Mouse (Mus musculus) CH12.LX (cell line): ENCODE results near the gene Slc9a9. TPM values are rescaled to one million over a fixed set of nuclear protein-coding genes. Genes with fewer than 3 reads are reported as not detected.

Experiments used
- DNase-seq: peaks from one replicate; pipeline ENCODE4 v3.0.0-alpha.2; 2013; ENCODE audit errors: extremely low read depth
- H3K27ac ChIP-seq: 2 replicates; pipeline ENCODE4 v1.5.1; 2012; ENCODE audit warnings: low read depth, mild to moderate bottlenecking, control low read depth, moderate library complexity; ENCODE audit not compliant: insufficient read depth
- H3K27me3 ChIP-seq: replicated peaks from 2 replicates; pipeline ENCODE3; 2012; ENCODE audit warnings: inconsistent platforms
- H3K36me3 ChIP-seq, 2 experiments: replicated peaks in 1 of 2; 2 replicates each; pipeline versions ENCODE3 to v1.6.1; 2012; ENCODE audit warnings: inconsistent platforms in 1 of 2, low read length in 1 of 2, mild to moderate bottlenecking in 1 of 2, mixed read lengths in 1 of 2, moderate library complexity in 1 of 2; ENCODE audit not compliant: control insufficient read depth in 1 of 2, insufficient read depth in 1 of 2
- H3K4me1 ChIP-seq, 2 experiments: 2 replicates each; pipeline ENCODE4 v1.6.1; 2012; ENCODE audit warnings: inconsistent platforms in 1 of 2, moderate library complexity in 1 of 2; ENCODE audit not compliant: insufficient read depth in 2 of 2, control insufficient read depth in 1 of 2
- H3K4me2 ChIP-seq: 2 replicates; pipeline ENCODE4 v1.6.1; 2012; ENCODE audit warnings: low read depth, mild to moderate bottlenecking, control low read depth; ENCODE audit not compliant: poor library complexity, insufficient read depth, severe bottlenecking
- H3K4me3 ChIP-seq, 3 experiments: fragments of 150-350 bp in 1 of 3; sonication (generic) in 1 of 3; replicated peaks in 1 of 3; 2 replicates each; pipeline versions ENCODE3 to v1.5.1; 2011 to 2012; ENCODE audit warnings: low read depth in 2 of 3, low read length in 2 of 3, mild to moderate bottlenecking in 2 of 3, moderate library complexity in 2 of 3, control low read depth in 1 of 3, improper control_type of control experiment in 1 of 3, inconsistent platforms in 1 of 3, mixed read lengths in 1 of 3; ENCODE audit not compliant: poor library complexity in 1 of 3
- H3K79me2 ChIP-seq: replicated peaks from 2 replicates; pipeline ENCODE4 v1.6.1; 2012; ENCODE audit warnings: mild to moderate bottlenecking, moderate library complexity; ENCODE audit not compliant: control insufficient read depth, poor library complexity, insufficient read depth, severe bottlenecking; ENCODE audit errors: extremely low read depth
- H3K9ac ChIP-seq: 2 replicates; pipeline ENCODE4 v1.6.1; 2012; ENCODE audit warnings: low read depth, mild to moderate bottlenecking, control low read depth, moderate library complexity; ENCODE audit not compliant: insufficient read depth
- H3K9me3 ChIP-seq: replicated peaks from 2 replicates; pipeline ENCODE3; 2012; ENCODE audit warnings: low read length, inconsistent platforms, mixed read lengths
- BHLHE40 ChIP-seq: IDR thresholded peaks from 2 replicates; pipeline ENCODE4 v1.6.1; 2011; ENCODE audit warnings: mild to moderate bottlenecking, low read depth, low read length, improper control_type of control experiment
- ELF1 ChIP-seq: IDR thresholded peaks from 2 replicates; pipeline ENCODE4 v1.6.1; 2014; ENCODE audit warnings: low read depth, mild to moderate bottlenecking, inconsistent platforms, low read length, improper control_type of control experiment
- ETS1 ChIP-seq: conservative IDR thresholded peaks from 2 replicates; pipeline ENCODE4 v1.6.1; 2012; ENCODE audit warnings: low read depth, mild to moderate bottlenecking, inconsistent platforms, low read length, improper control_type of control experiment, moderate library complexity
- IRF4 ChIP-seq: IDR thresholded peaks from 2 replicates; pipeline ENCODE4 v1.6.1; 2014; ENCODE audit warnings: low read depth, mild to moderate bottlenecking, inconsistent platforms, low read length, improper control_type of control experiment
- JUN ChIP-seq: IDR thresholded peaks from 2 replicates; pipeline ENCODE4 v1.6.1; 2011; ENCODE audit warnings: low read depth, mild to moderate bottlenecking, low read length, improper control_type of control experiment, moderate library complexity; ENCODE audit not compliant: insufficient read depth
- JUND ChIP-seq: conservative IDR thresholded peaks from 2 replicates; pipeline ENCODE4 v1.6.1; 2011; ENCODE audit warnings: low read depth, low read length, improper control_type of control experiment
- KAT2A ChIP-seq: IDR thresholded peaks from 2 replicates; pipeline ENCODE4 v1.6.1; 2012; ENCODE audit warnings: low read length, improper control_type of control experiment, inconsistent platforms; ENCODE audit not compliant: insufficient replicate concordance
- NRF1 ChIP-seq: IDR thresholded peaks from 2 replicates; pipeline ENCODE4 v1.6.1; 2014; ENCODE audit warnings: low read depth, mild to moderate bottlenecking, inconsistent platforms, low read length, improper control_type of control experiment, moderate library complexity
- POLR2A ChIP-seq: IDR thresholded peaks from 2 replicates; pipeline ENCODE4 v1.6.1; 2011; ENCODE audit warnings: low read depth, mild to moderate bottlenecking, improper control_type of control experiment, low read length
- SMC3 ChIP-seq: IDR thresholded peaks from 2 replicates; pipeline ENCODE4 v1.6.1; 2011; ENCODE audit warnings: low read depth, low read length, improper control_type of control experiment
- TBP ChIP-seq: conservative IDR thresholded peaks from 2 replicates; pipeline ENCODE4 v1.6.1; 2011; ENCODE audit warnings: low read depth, low read length, improper control_type of control experiment
- USF1 ChIP-seq: IDR thresholded peaks from 2 replicates; pipeline ENCODE4 v1.6.1; 2014; ENCODE audit warnings: low read depth, mild to moderate bottlenecking, inconsistent platforms, low read length, improper control_type of control experiment
- dilution Hi-C: fragments of 300-500 bp; cut with MboI; formaldehyde crosslinking; loops from 2 replicates; pipeline ENCODE4 v1.14.3; 2020; ENCODE audit warnings: low sequenced_read_pairs; ENCODE audit not compliant: extremely low pct_unique_long_range_greater_than_20kb, extremely low pct_ligation_motif_present
- in situ Hi-C: fragments of 300-500 bp; cut with MboI; formaldehyde crosslinking; loops from 3 replicates; pipeline ENCODE4 v1.14.3; 2019; ENCODE audit warnings: low sequenced_read_pairs, low pct_ligation_motif_present, low pct_unique_long_range_greater_than_20kb, mixed read lengths
- polyA plus RNA-seq: library from polyadenylated mRNA; unstranded; fragments of >175 nt; gene quantifications from 2 replicates; pipeline ENCODE4 v1.2.1, GENCODE M21; 2012; ENCODE audit warnings: low read depth; ENCODE audit not compliant: insufficient read length
- total RNA-seq, 2 experiments: library from RNA; depleted of rRNA; stranded (reverse); fragments of 300-350 nt in 1 of 2; fragments of >200 nt in 1 of 2; gene quantifications; 2 replicates each; pipeline ENCODE4 v1.2.3; 2012 to 2014

The Slc9a9 gene
- total and polyA plus RNA-seq, 3 experiments: not detected

DNA sequence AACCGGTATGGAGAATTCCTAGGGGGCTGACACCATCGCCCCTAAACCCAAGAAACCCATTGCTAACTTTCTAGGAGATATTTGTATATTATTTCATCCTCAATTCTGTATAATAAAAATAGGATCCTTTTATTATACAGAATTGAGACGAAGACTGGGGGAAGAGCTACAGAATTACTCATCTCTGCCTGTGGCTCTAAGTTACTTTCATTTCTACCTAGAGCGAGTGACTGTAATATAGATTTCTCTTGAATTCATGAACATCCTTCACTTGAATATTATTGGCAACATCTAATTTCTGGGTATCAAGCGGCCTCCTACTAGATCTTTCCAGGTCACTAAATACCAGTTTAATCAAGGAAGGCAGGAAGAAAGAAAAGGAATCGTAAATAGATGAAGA lies 436.1 kb downstream of the Slc9a9 start:
- no peaks in the 10 kb centered on the region for H3K4me1 ChIP-seq
- no peak for DNase-seq
- in situ Hi-C loops (no loop called here), dilution Hi-C loops (no loop called here)
- no peak overlapping the region for H3K9ac ChIP-seq
- H3K4me3 ChIP-seq: no peak overlapping the region
- no peak overlapping the region for H3K27ac ChIP-seq
- H3K79me2 ChIP-seq: no peaks in the 10 kb centered on the region
- no peak overlapping the region for H3K4me2 ChIP-seq
- H3K36me3 ChIP-seq: no peaks in the 10 kb centered on the region
- no peaks in the 10 kb centered on the region for H3K27me3 ChIP-seq
- TF ChIP-seq NRF1 (no peak), TBP (no peak)
- H3K9me3 ChIP-seq: peaks cover 24% of the 10 kb centered on the region

- no peak for DNase-seq
- H3K4me1 ChIP-seq: no peaks in the 10 kb centered on the region
- H3K4me2 ChIP-seq: no peak overlapping the region
- no peaks in the 10 kb centered on the region for H3K27me3 ChIP-seq
- H3K9me3 ChIP-seq: peaks cover 21% of the 10 kb centered on the region
- H3K79me2 ChIP-seq: no peaks in the 10 kb centered on the region
- H3K4me3 ChIP-seq: no peak overlapping the region
- H3K27ac ChIP-seq: no peak overlapping the region
- H3K9ac ChIP-seq: no peak overlapping the region
- in situ Hi-C loops: no loop called here
- H3K36me3 ChIP-seq: no peaks in the 10 kb centered on the region
- dilution Hi-C loops: no loop called here
- TF ChIP-seq USF1: no peak
- no peak for TF ChIP-seq NRF1
- no peak for TF ChIP-seq JUND
- TF ChIP-seq SMC3: no peak
- TF ChIP-seq IRF4: no peak
- no peak for TF ChIP-seq POLR2A
- TF ChIP-seq TBP: no peak
- no peak for TF ChIP-seq BHLHE40
- no peak for TF ChIP-seq ETS1
- TF ChIP-seq KAT2A: no peak
- no peak for TF ChIP-seq JUN
- TF ChIP-seq, all 38 proteins: peak for 0
These were observed 440.1 kb downstream of the Slc9a9 start for GRCm38 (mm10) chr9:95109799-95110198.

DNA sequence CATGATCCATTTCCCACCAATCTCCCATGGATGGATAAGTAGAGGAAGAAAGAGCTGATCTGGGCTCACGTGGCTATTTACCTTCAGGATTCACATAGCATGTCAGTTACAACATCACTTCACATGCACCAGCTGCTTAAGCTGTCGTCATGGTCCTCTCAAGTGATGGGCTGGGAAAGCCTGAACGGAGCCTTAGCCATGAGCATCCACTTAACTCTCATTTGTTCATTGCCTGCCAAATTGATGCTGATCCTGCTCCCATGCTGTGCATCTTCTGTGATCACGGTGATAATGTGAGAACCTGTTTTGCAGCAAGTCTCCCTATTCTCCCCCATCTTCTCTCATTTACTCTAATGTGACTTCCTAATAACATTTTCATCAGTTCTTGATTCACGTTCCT lies 441.1 kb downstream of the Slc9a9 start:
- Histone ChIP-seq H3K9ac (no peak overlapping the region), H3K4me3 (no peak overlapping the region), H3K36me3 (no peaks in the 10 kb centered on the region), H3K27ac (no peak overlapping the region), H3K9me3 (peaks cover 24% of the 10 kb centered on the region), H3K4me2 (no peak overlapping the region), H3K79me2 (no peaks in the 10 kb centered on the region), H3K4me1 (no peaks in the 10 kb centered on the region)
- DNase-seq: no peak
- dilution Hi-C loops: no loop called here
- in situ Hi-C loops: no loop called here
- TF ChIP-seq ELF1: no peak
- no peak for TF ChIP-seq JUND
- no peak for TF ChIP-seq BHLHE40
- TF ChIP-seq, all 38 proteins: peak for 0
- no peaks in the 10 kb centered on the region for H3K27me3 ChIP-seq
